Mouse (Mus musculus): ENCODE results near the gene Tmod4.

Gene Tmod4

DNA sequence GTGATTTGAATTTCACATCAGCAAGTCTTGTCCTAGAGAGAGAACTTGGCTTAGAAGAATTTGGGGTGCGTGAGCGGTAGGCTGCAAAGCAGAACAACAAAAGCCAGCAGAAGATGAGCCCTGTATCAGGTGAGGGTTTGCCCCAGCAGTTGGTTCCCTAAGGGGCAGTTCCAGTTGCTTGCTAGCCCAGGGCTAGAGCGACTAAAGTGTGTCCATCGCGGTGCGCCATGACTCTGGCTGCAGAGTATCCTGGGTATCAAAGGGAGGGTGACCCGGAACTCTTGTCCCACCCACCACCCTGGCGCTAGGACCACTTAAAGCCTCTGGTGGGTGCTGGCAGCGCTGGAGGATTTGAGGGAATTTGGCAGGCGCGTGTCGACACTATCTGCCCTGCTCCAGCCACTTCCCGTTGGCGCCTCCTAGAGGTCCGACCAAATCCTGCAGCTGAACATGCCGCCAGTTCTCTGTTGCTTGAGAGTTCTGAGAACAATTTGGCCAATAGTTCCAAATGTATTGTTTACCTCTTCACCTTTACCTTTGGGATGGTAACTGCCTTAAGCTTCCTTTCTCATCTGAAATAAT is 49.8 kb downstream of the Tmod4 start:
- peak; percentile 91 for DNase-seq (ENCODE audit: low read depth)

- no peak for DNase-seq (ENCODE audit: low read depth)
Measured at GRCm38 (mm10) chr3:95176500-95176899, 52.2 kb downstream of the Tmod4 start.

- DNase-seq (ENCODE audit: low read depth), result no peak
Measured at GRCm38 (mm10) chr3:95177583-95177982, 53.3 kb downstream of the Tmod4 start.
